Mouse (Mus musculus) embryonic facial prominence, embryonic 14.5 days (tissue): ENCODE data around the gene Dcxr. TPM values are rescaled to one million over a fixed set of nuclear protein-coding genes. Genes with fewer than 3 reads are reported as not detected.

Source experiments
- ATAC-seq: fragments of 200-750 bp; cut with Nextera tagmentation; 2 replicates; pipeline ENCODE4 v1.8.0; 2017; ENCODE audit warnings: low read depth, moderate number of reproducible peaks, moderate TSS enrichment
- DNase-seq: peaks from one replicate; pipeline ENCODE4 v3.0.0-alpha.2; 2015; ENCODE audit warnings: low spot score
- H3K27ac ChIP-seq: fragments of 300-500 bp; sonication (generic); replicated peaks from 2 replicates; pipeline ENCODE4 v1.5.1; 2014; ENCODE audit warnings: low read depth, mild to moderate bottlenecking, low read length, moderate library complexity
- H3K27me3 ChIP-seq: fragments of 300-500 bp; sonication (generic); replicated peaks from 2 replicates; pipeline ENCODE4 v1.6.1; 2014; ENCODE audit warnings: low read length; ENCODE audit not compliant: control insufficient read depth, insufficient read depth
- H3K36me3 ChIP-seq: fragments of 300-500 bp; sonication (generic); 2 replicates; pipeline ENCODE4 v1.6.1; 2014; ENCODE audit warnings: low read length, mixed read lengths; ENCODE audit not compliant: control insufficient read depth, insufficient read depth
- H3K4me1 ChIP-seq: fragments of 300-500 bp; sonication (generic); 2 replicates; pipeline ENCODE4 v1.6.1; 2014; ENCODE audit warnings: antibody characterized with exemption, low read length; ENCODE audit not compliant: control insufficient read depth, insufficient read depth
- H3K4me2 ChIP-seq: fragments of 300-500 bp; sonication (generic); 2 replicates; pipeline ENCODE4 v1.6.1; 2014; ENCODE audit warnings: low read depth, mild to moderate bottlenecking, low read length, moderate library complexity, mixed read lengths
- H3K4me3 ChIP-seq: fragments of 300-500 bp; sonication (generic); 2 replicates; pipeline ENCODE4 v1.5.1; 2014; ENCODE audit warnings: low read depth, mild to moderate bottlenecking, low read length
- H3K9ac ChIP-seq: fragments of 300-500 bp; sonication (generic); 2 replicates; pipeline ENCODE4 v1.6.1; 2014; ENCODE audit warnings: low read depth, mild to moderate bottlenecking, low read length, moderate library complexity, mixed read lengths
- H3K9me3 ChIP-seq: fragments of 300-500 bp; sonication (generic); 2 replicates; pipeline ENCODE4 v1.6.1; 2016; ENCODE audit warnings: low read length; ENCODE audit not compliant: control insufficient read depth
- WGBS: fragments of 180-500 bp; shearing (Covaris S2); extraction: QIAGEN DNeasy Blood & Tissue Kit; methylation state at CpG from one replicate; pipeline ENCODE4 v1.1.7; 2014; 5-methylcytosine and 5-hydroxymethylcytosine counted together
- polyA plus RNA-seq: library from polyadenylated mRNA; unstranded; fragments of >200 nt; fragmentation: Nextera tagmentation; extraction: Ambion mirVana; gene quantifications from 2 replicates; pipeline ENCODE4 v1.2.1, GENCODE M21; 2014

Dcxr gene
- polyA plus RNA-seq, 1 experiment from 2014 or later: 27.0 TPM

GRCm38 (mm10) chr11:120719242-120719641 is 7.8 kb downstream of the Dcxr start:
- ATAC-seq (no peak), DNase-seq (no peak)
- WGBS: 94% methylated on average over 8 of the region's 9 CpGs
- H3K27ac ChIP-seq: no peak overlapping the region
- peaks cover 12% of the 10 kb centered on the region for H3K4me1 ChIP-seq
- no peaks in the 10 kb centered on the region for H3K27me3 ChIP-seq
- no peak overlapping the region for H3K4me2 ChIP-seq
- 0 out of 2 replicates have a peak overlapping the region, but pooled peaks have one; percentile 30 for H3K9ac ChIP-seq
- peaks cover 35% of the 10 kb centered on the region for H3K36me3 ChIP-seq
- H3K4me3 ChIP-seq: no peak overlapping the region
- H3K9me3 ChIP-seq: no peaks in the 10 kb centered on the region

- no peak for ATAC-seq
- Histone ChIP-seq H3K4me2 (peak overlapping the region; percentile 85), H3K27me3 (no peaks in the 10 kb centered on the region), H3K27ac (no peak overlapping the region), H3K4me3 (0 out of 2 replicates have a peak overlapping the region, but pooled peaks have one; percentile 65), H3K9ac (0 out of 2 replicates have a peak overlapping the region, but pooled peaks have one; percentile 28), H3K36me3 (peaks cover 50% of the 10 kb centered on the region), H3K9me3 (no peaks in the 10 kb centered on the region), H3K4me1 (peaks cover 7% of the 10 kb centered on the region; the same call in 1 of the 2 replicates)
- WGBS: 93% methylated on average over 9 of the region's 9 CpGs
- no peak for DNase-seq
Measured at GRCm38 (mm10) chr11:120715131-120715530, 11.9 kb downstream of the Dcxr start.

- ATAC-seq: no peak
- Histone ChIP-seq H3K9ac (peak overlapping the region; percentile 72), H3K4me1 (peaks cover 7% of the 10 kb centered on the region; the same call in 1 of the 2 replicates), H3K27me3 (no peaks in the 10 kb centered on the region), H3K36me3 (peaks cover 50% of the 10 kb centered on the region), H3K27ac (no peak overlapping the region; the same call in 1 of the 2 replicates), H3K4me3 (peak overlapping the region; percentile 65), H3K9me3 (no peaks in the 10 kb centered on the region), H3K4me2 (peak overlapping the region; percentile 85)
- no peak for DNase-seq
- 55% methylated on average over 10 of the region's 10 CpGs for WGBS
Measured at GRCm38 (mm10) chr11:120714546-120714945, 12.5 kb downstream of the Dcxr start.

DNA sequence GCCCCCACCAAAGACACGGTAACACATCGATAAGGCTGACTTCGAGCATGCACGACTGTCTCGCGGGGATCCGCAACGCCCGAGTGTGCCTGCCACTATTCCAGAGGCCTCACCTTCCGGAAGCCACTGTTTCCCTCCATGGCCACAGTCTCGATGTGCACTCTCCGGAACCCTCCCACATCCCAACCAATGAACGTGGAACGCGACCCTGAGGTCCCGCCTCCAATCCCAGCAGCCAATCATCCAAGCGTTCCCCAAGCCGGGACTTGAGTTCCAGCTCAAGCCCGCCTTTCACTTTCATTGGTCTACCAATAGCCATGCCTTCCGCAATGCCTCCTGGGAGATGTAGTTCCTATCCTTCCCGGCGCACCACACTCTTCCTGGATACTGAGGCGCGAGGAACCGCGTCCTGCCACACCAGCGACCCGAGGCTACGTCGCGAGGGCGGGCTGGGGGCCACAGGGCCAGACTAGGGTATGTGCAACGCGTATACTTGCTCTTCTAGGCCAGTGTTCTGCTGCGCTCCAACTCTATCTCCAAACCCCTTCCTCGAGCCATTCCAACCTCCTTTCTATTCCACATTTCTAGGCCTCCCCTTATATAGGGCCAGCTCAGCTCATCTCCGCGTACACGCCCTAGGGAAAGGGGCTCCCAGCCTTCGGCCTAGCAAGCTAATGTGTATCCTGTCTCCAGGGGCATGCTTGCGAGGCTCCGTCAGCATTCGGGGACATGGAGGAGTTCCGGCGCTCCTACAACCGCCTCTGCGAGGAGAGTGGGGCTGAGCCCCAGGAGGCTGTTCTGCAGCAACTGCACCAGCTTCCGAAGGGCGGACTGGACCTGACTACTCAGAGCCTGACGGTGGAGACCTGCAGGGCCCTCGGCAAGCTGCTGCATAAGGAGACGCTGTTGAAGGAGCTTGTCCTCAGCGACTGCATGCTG is 13.2 kb downstream of the Dcxr start, which contains the start of the genes Cenpx and Lrrc45:
Gene Cenpx (minus strand): TSS at position 159 of the 939 bp plus-strand sequence.
Gene Lrrc45 (plus strand): TSS at position 346 of the 939 bp plus-strand sequence.
- Histone ChIP-seq H3K4me1 (peaks cover 7% of the 10 kb centered on the region; the same call in 1 of the 2 replicates), H3K4me3 (peak within 1 kb of the TSS; percentile 65)
- DNase-seq: peak; percentile 100

GRCm38 (mm10) chr11:120712771-120713568 is 14.1 kb downstream of the Dcxr start:
- H3K9ac ChIP-seq: peak overlapping the region; percentile 69
- H3K27ac ChIP-seq: peak overlapping the region; percentile 76
- peak; percentile 32 for ATAC-seq
- no peaks in the 10 kb centered on the region for H3K9me3 ChIP-seq
- H3K36me3 ChIP-seq: peaks cover 46% of the 10 kb centered on the region
- DNase-seq: peak; percentile 73
- peaks cover 7% of the 10 kb centered on the region; the same call in 1 of the 2 replicates for H3K4me1 ChIP-seq
- WGBS: 1% methylated on average over 27 of the region's 38 CpGs
- peak overlapping the region; percentile 65 for H3K4me3 ChIP-seq
- no peaks in the 10 kb centered on the region for H3K27me3 ChIP-seq
- peak overlapping the region; percentile 97 for H3K4me2 ChIP-seq

More for the DNA sequence above, 13.2 kb downstream of the Dcxr start, which contains the start of the genes Cenpx and Lrrc45:
- 2% methylated on average over 53 of the region's 53 CpGs for WGBS
- H3K4me2 ChIP-seq: peak within 1 kb of the TSS; percentile 97
- peak within 1 kb of the TSS; percentile 76 for H3K27ac ChIP-seq
- ATAC-seq: peak; percentile 96
- peak within 1 kb of the TSS; percentile 72 for H3K9ac ChIP-seq
- H3K36me3 ChIP-seq: peaks cover 51% of the 10 kb centered on the region
- no peaks in the 10 kb centered on the region for H3K9me3 ChIP-seq
- H3K27me3 ChIP-seq: no peaks in the 10 kb centered on the region

DNA sequence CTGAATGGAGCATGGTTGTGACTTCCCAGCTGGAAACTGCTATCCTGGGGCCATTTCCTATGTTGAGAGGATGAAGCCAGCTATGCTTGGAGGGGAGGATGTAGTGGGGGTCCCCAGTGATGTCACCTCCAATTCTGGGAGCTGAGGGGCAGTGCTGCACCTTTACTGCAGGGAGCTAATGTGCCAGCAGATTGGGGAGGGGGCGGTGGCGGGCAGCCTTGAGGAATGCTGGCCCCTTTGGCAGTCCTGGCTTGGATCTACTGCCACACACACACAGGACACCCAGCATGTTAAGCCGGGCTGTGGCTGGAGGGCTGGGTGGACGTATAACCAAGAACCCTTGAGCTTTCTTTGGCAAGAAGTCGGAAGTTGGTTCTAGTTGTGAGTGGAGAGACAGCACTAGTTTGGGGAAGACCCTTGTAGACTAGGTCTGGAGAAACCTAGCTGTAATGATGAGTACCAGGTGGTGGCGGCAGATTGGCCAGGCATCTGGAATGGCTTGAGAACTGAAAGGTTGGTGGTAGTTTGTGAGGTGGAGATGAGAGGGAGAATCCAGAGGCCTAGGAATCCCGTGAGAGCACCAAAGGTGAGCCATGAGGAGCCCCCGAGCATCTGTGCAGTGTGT is 15.0 kb downstream of the Dcxr start:
- ATAC-seq (no peak), DNase-seq (no peak)
- Histone ChIP-seq H3K36me3 (peaks cover 38% of the 10 kb centered on the region), H3K4me1 (peaks cover 11% of the 10 kb centered on the region), H3K4me2 (peak overlapping the region; percentile 97), H3K27ac (no peak overlapping the region), H3K9me3 (no peaks in the 10 kb centered on the region), H3K27me3 (no peaks in the 10 kb centered on the region), H3K9ac (peak overlapping the region; percentile 69), H3K4me3 (no peak overlapping the region)
- 55% methylated on average over 8 of the region's 8 CpGs for WGBS

DNA sequence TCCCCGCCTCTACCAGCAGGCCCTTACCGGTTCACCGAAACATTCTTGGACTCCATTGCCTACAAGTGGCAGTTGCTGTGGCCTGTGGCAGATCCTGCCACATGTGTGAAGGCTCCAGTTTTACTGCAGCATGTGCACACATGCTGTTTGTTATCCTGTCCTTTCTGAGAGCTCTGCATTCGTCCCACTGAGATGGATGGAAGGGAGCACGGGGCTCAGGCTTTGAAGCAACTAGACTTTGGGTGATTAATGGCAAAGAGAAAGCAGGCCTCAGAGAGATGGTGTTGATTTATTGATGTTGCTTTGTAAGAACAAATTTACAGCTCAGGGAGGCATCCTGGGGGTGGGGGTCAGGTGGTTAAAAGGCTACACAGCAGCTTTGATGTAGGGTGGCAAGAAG is 16.4 kb downstream of the Dcxr start:
- no peak overlapping the region; the same call in 1 of the 2 replicates for H3K9ac ChIP-seq
- H3K4me2 ChIP-seq: no peak overlapping the region
- no peak for DNase-seq
- H3K4me3 ChIP-seq: no peak overlapping the region
- H3K36me3 ChIP-seq: peaks cover 30% of the 10 kb centered on the region
- H3K9me3 ChIP-seq: no peaks in the 10 kb centered on the region
- H3K27ac ChIP-seq: no peak overlapping the region
- no peaks in the 10 kb centered on the region for H3K27me3 ChIP-seq
- no peak for ATAC-seq
- 76% methylated on average over 5 of the region's 5 CpGs for WGBS
- peaks cover 17% of the 10 kb centered on the region for H3K4me1 ChIP-seq

DNA sequence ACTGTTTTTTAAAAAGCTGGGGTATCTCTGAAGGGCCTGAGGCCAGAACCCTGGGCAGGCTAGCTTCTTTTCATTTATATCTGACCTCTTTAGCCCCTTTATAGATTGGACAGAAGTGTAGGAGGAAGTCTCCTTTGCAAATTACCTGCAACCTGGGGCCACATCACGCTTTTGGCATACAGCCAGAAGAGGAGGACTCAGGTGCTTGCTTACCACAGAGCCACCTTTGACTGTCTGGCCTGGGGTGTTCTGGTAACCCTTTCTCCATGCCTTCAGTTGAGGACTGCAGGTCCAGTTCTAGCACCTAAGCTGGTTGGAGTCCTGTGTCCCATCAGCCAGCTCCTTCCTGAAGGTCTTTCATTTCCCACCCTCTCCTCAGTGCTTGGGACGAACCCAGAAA is 17.5 kb downstream of the Dcxr start:
- H3K9me3 ChIP-seq: no peaks in the 10 kb centered on the region
- H3K36me3 ChIP-seq: peaks cover 30% of the 10 kb centered on the region
- ATAC-seq (no peak), DNase-seq (no peak)
- 74% methylated on average over 2 of the region's 2 CpGs for WGBS
- H3K9ac ChIP-seq: no peak overlapping the region
- H3K4me2 ChIP-seq: no peak overlapping the region
- no peak overlapping the region for H3K27ac ChIP-seq
- H3K4me1 ChIP-seq: peaks cover 26% of the 10 kb centered on the region
- H3K27me3 ChIP-seq: no peaks in the 10 kb centered on the region
- H3K4me3 ChIP-seq: no peak overlapping the region
